Mouse (Mus musculus): ENCODE data around the gene Tnfrsf25. TPM values are rescaled to one million over a fixed set of nuclear protein-coding genes. Genes with fewer than 3 reads are reported as not detected.

Tnfrsf25 gene
- total and polyA plus RNA-seq, 3 experiments = 1.5 TPM; not detected in 2

DNA sequence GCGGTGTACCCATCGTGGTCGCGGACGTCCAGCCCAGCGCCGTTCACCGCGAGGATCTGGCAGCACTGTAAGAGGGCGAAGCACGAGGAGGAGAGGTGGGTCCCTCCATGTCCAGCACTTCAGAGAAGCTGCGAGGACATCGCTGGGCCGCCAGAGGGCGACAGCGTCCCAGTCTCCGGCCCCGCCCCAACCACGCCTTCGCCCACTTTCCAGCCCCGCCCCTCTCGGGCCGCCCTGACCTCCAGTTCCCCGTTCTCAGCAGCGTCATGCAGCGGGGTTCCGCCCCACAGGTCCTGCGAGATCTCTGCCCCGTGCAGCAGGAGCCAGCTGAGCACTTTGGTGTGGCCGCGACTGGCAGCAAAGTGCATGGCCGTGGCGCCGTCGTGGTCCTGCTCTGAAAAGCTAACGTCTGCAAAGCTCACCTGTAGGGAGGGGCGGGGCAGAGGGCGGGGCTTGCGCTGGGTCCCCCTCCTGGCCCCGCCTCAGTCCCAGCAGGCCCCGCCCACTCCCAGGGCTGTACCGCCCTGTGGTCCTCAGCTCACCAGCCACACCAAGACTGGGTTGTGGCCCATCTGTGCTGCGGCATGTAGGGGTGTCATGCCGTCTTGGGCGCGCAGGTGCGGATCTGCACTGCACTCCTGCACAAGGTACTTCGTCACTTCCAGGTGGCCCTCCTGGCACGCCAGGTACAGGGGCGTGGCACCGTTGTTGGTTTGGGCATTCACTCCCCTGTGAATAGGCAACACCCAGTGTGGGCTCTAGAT is 22.9 kb downstream of the Tnfrsf25 start:
- Histone ChIP-seq H3K4me1 (ENCODE audit: control insufficient read depth in 1 of 2, insufficient read depth in 2 of 2) (peaks cover 6 to 11% of the 10 kb centered on the region in 2 experiments), H3K27ac (ENCODE audit: insufficient read depth, low read depth) (no peak overlapping the region), H3K27me3 (replicated peaks) (peaks cover 68% of the 10 kb centered on the region), H3K36me3 (replicated peaks in 1 of 2; ENCODE audit: control insufficient read depth in 1 of 2, insufficient read depth in 1 of 2, low read length in 1 of 2) (no peaks in the 10 kb centered on the region), H3K4me2 (ENCODE audit: insufficient read depth, low read depth, poor library complexity, severe bottlenecking) (peak overlapping the region; percentile 98), H3K9me3 (replicated peaks; ENCODE audit: low read length) (peaks cover 2% of the 10 kb centered on the region), H3K4me3 (replicated peaks in 1 of 3; ENCODE audit: low read depth in 2 of 3, low read length in 2 of 3, poor library complexity in 1 of 3) (peak overlapping the region; percentile 31 to 63 (median 34)), H3K9ac (ENCODE audit: insufficient read depth, low read depth) (peak overlapping the region; percentile 24; the same call in 1 of the 2 replicates), H3K79me2 (replicated peaks; ENCODE audit: control insufficient read depth, extremely low read depth, insufficient read depth, poor library complexity, severe bottlenecking) (no peaks in the 10 kb centered on the region)
- dilution Hi-C loops (cut with MboI; ENCODE audit: extremely low pct_ligation_motif_present, extremely low pct_unique_long_range_greater_than_20kb, low sequenced_read_pairs) (no loop called here), in situ Hi-C loops (cut with MboI; ENCODE audit: low pct_ligation_motif_present, low pct_unique_long_range_greater_than_20kb, low sequenced_read_pairs) (no loop called here)
- TF ChIP-seq ZKSCAN1 (IDR thresholded peaks at IDR 0.05; ENCODE audit: borderline replicate concordance, low read depth, low read length) = no peak
- no peak for TF ChIP-seq ZMIZ1 (IDR thresholded peaks at IDR 0.05; ENCODE audit: low read depth, low read length)
- no peak for TF ChIP-seq HCFC1 (IDR thresholded peaks at IDR 0.05; ENCODE audit: low read depth, low read length)
- 0 out of 2 replicates have a peak, but pooled peaks have one; percentile 19 for TF ChIP-seq MYC (IDR thresholded peaks at IDR 0.05; ENCODE audit: low read depth, low read length)
- TF ChIP-seq MXI1 (IDR thresholded peaks at IDR 0.05; ENCODE audit: low read depth, low read length) = no peak
- TF ChIP-seq POLR2A (IDR thresholded peaks at IDR 0.05; ENCODE audit: low read depth, low read length) = peak; percentile 39; the same call in 1 of the 2 replicates
- TF ChIP-seq UBTF (IDR thresholded peaks at IDR 0.05; ENCODE audit: low read depth, low read length) = no peak
- TF ChIP-seq CTCF (conservative IDR thresholded peaks at IDR 0.05 in 1 of 2, IDR thresholded peaks at IDR 0.05 in 1 of 2; ENCODE audit: low read depth in 2 of 2, low read length in 2 of 2) = peak; percentile 55 to 82
- no peak for TF ChIP-seq ETS1 (conservative IDR thresholded peaks at IDR 0.05; ENCODE audit: low read depth, low read length)
- no peak for TF ChIP-seq RCOR1 (conservative IDR thresholded peaks at IDR 0.05; ENCODE audit: low read depth, low read length)
- 0 out of 2 replicates have a peak, but pooled peaks have one; percentile 28 for TF ChIP-seq ELF1 (IDR thresholded peaks at IDR 0.05; ENCODE audit: low read depth, low read length)
- TF ChIP-seq SIN3A (IDR thresholded peaks at IDR 0.05; ENCODE audit: low read length) = no peak
- TF ChIP-seq E2F4 (IDR thresholded peaks at IDR 0.05; ENCODE audit: insufficient replicate concordance, low read depth, low read length) = no peak
- TF ChIP-seq SMC3 (IDR thresholded peaks at IDR 0.05; ENCODE audit: low read depth, low read length) = peak; percentile 25
- no peak for TF ChIP-seq NRF1 (IDR thresholded peaks at IDR 0.05; ENCODE audit: low read depth, low read length)
- no peak for TF ChIP-seq RAD21 (IDR thresholded peaks at IDR 0.05; ENCODE audit: low read depth, low read length)
- no peak for TF ChIP-seq ZNF384 (IDR thresholded peaks at IDR 0.05; ENCODE audit: low read depth, low read length)
- TF ChIP-seq CHD2 (IDR thresholded peaks at IDR 0.05; ENCODE audit: low read length) = no peak
- TF ChIP-seq EP300 (IDR thresholded peaks at IDR 0.05; ENCODE audit: low read length) = no peak
- no peak for TF ChIP-seq ZC3H11A (IDR thresholded peaks at IDR 0.05; ENCODE audit: low read depth, low read length)
- DNase-seq (ENCODE audit: extremely low read depth) = peak; percentile 79

- Histone ChIP-seq H3K9me3 (replicated peaks; ENCODE audit: low read length) (peaks cover 4% of the 10 kb centered on the region), H3K27me3 (replicated peaks) (peaks cover 71% of the 10 kb centered on the region), H3K4me2 (ENCODE audit: insufficient read depth, low read depth, poor library complexity, severe bottlenecking) (no peak overlapping the region), H3K79me2 (replicated peaks; ENCODE audit: control insufficient read depth, extremely low read depth, insufficient read depth, poor library complexity, severe bottlenecking) (no peaks in the 10 kb centered on the region), H3K27ac (ENCODE audit: insufficient read depth, low read depth) (no peak overlapping the region), H3K9ac (ENCODE audit: insufficient read depth, low read depth) (no peak overlapping the region), H3K4me3 (replicated peaks in 1 of 3; ENCODE audit: low read depth in 2 of 3, low read length in 2 of 3, poor library complexity in 1 of 3) (no peak overlapping the region), H3K36me3 (replicated peaks in 1 of 2; ENCODE audit: control insufficient read depth in 1 of 2, insufficient read depth in 1 of 2, low read length in 1 of 2) (no peaks in the 10 kb centered on the region), H3K4me1 (ENCODE audit: control insufficient read depth in 1 of 2, insufficient read depth in 2 of 2) (peaks cover 6 to 11% of the 10 kb centered on the region in 2 experiments)
- TF ChIP-seq POLR2A (IDR thresholded peaks at IDR 0.05; ENCODE audit: low read depth, low read length) (no peak), ZC3H11A (IDR thresholded peaks at IDR 0.05; ENCODE audit: low read depth, low read length) (no peak), CHD1 (IDR thresholded peaks at IDR 0.05; ENCODE audit: low read depth, low read length) (no peak), BHLHE40 (IDR thresholded peaks at IDR 0.05; ENCODE audit: low read depth, low read length) (0 out of 2 replicates have a peak, but pooled peaks have one; percentile 32), ZMIZ1 (IDR thresholded peaks at IDR 0.05; ENCODE audit: low read depth, low read length) (no peak), CTCF (conservative IDR thresholded peaks at IDR 0.05 in 1 of 2, IDR thresholded peaks at IDR 0.05 in 1 of 2; ENCODE audit: low read depth in 2 of 2, low read length in 2 of 2) (peak; percentile 79 to 97), TBP (conservative IDR thresholded peaks at IDR 0.05; ENCODE audit: low read depth, low read length) (no peak), NELFE (IDR thresholded peaks at IDR 0.05; ENCODE audit: low read depth, low read length) (no peak), JUN (IDR thresholded peaks at IDR 0.05; ENCODE audit: insufficient read depth, low read depth, low read length) (no peak), USF2 (conservative IDR thresholded peaks at IDR 0.05; ENCODE audit: low read depth, low read length) (no peak), MEF2A (IDR thresholded peaks at IDR 0.05; ENCODE audit: borderline replicate concordance, low read depth, low read length) (no peak), IRF4 (IDR thresholded peaks at IDR 0.05; ENCODE audit: low read depth, low read length) (peak; percentile 42; the same call in 1 of the 2 replicates), ZKSCAN1 (IDR thresholded peaks at IDR 0.05; ENCODE audit: borderline replicate concordance, low read depth, low read length) (no peak), HCFC1 (IDR thresholded peaks at IDR 0.05; ENCODE audit: low read depth, low read length) (no peak), NRF1 (IDR thresholded peaks at IDR 0.05; ENCODE audit: low read depth, low read length) (no peak), RAD21 (IDR thresholded peaks at IDR 0.05; ENCODE audit: low read depth, low read length) (peak; percentile 63), SMC3 (IDR thresholded peaks at IDR 0.05; ENCODE audit: low read depth, low read length) (peak; percentile 42), ETS1 (conservative IDR thresholded peaks at IDR 0.05; ENCODE audit: low read depth, low read length) (no peak)
- DNase-seq (ENCODE audit: extremely low read depth) = peak; percentile 60
- dilution Hi-C loops (cut with MboI; ENCODE audit: extremely low pct_ligation_motif_present, extremely low pct_unique_long_range_greater_than_20kb, low sequenced_read_pairs) = no loop called here
- in situ Hi-C loops (cut with MboI; ENCODE audit: low pct_ligation_motif_present, low pct_unique_long_range_greater_than_20kb, low sequenced_read_pairs) = no loop called here
Observed at GRCm38 (mm10) chr4:152140441-152140840, 24.7 kb downstream of the Tnfrsf25 start.
